Mouse (Mus musculus) spleen, postnatal 14 days (tissue): ENCODE data around the gene Neurl2.
"Not testable (repeated sequence)": the region's sequence is repeated elsewhere in the genome, so short reads cannot be mapped to it uniquely, and the experiment has no call there.

Source experiments
- DNase-seq, 2 experiments: peaks; one replicate each; pipeline ENCODE4 v3.0.0; 2021 to 2022; ENCODE audit warnings: low spot score in 2 of 2

The Neurl2 gene

GRCm38 (mm10) chr2:164857842-164858553 is 24.7 kb upstream of the Neurl2 start:
- no peak for DNase-seq

- DNase-seq, result no peak
Observed at GRCm38 (mm10) chr2:164857101-164857821, 24.0 kb upstream of the Neurl2 start, which contains the start of gene Pltp. TSS of gene Pltp (minus strand) at chr2:164857711.

- no peak for DNase-seq
Observed at GRCm38 (mm10) chr2:164856309-164857100, 23.2 kb upstream of the Neurl2 start.

GRCm38 (mm10) chr2:164855572-164855971 is 22.3 kb upstream of the Neurl2 start:
- DNase-seq, result not testable (repeated sequence)

- DNase-seq, result no peak
Observed at GRCm38 (mm10) chr2:164850061-164850460, 16.8 kb upstream of the Neurl2 start.

DNA sequence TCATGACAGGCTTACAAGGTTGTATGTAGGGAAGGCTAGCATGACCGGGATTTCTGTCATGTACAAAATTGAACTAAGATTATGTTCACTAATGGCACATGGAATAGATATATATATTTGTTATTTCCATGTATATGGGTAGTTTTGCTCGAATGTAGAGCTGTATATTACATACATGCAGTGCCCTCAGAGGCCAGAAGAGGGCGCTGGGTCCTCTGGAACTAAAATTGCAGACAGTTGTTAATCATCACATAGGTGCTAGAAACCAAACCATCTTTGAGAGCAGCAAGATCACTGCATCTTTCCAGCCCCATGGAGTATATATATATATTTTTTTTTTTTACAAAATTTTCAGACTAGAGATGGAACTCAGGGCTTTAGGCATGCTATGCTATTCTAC is 12.5 kb upstream of the Neurl2 start:
- peak in 1 of 2 experiments; percentile 26 for DNase-seq

DNA sequence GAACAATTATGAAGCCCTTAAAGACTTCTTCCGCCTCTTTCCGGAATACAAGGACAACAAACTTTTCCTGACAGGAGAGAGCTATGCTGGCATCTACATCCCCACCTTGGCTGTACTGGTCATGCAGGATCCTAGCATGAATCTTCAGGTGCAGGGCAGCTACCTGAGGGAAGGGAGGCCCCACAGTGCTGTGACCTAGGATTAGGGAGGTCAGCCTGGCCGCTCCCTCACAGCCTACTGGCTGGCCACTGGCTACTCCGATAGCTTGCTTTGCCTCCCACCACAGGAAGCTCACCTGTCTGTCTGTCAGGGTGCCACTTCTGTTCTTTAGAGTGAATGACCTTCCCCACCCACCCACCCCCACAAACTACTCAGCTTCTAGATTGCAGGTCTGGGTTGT is 1.9 kb upstream of the Neurl2 start:
- no peak for DNase-seq

DNA sequence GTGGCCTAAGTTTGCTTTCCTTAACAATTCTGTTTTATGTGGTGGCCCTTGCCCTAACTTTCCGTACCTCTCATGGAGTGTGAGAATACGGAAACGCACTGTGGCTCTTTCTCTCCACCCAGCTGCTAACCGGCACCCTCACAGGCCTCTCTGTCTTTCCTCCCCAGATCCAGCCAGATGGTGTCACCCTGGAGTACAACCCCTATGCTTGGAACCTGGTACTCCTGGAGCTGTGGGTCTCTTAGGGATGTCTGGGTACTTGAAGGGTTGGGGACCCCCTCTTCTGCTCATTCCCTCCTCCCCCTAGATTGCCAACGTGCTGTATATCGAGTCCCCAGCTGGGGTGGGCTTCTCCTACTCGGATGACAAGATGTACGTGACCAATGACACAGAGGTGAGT is 1.3 kb upstream of the Neurl2 start:
- DNase-seq, result no peak

GRCm38 (mm10) chr2:164832748-164833301 is 431 bp downstream of the Neurl2 start, which contains the start of gene Ctsa:
TSS of gene Ctsa (plus strand) at chr2:164832873.
- DNase-seq, result peak; percentile 57 to 71

- no peak for DNase-seq
Observed at GRCm38 (mm10) chr2:164832032-164832747, 1.1 kb downstream of the Neurl2 start.

DNA sequence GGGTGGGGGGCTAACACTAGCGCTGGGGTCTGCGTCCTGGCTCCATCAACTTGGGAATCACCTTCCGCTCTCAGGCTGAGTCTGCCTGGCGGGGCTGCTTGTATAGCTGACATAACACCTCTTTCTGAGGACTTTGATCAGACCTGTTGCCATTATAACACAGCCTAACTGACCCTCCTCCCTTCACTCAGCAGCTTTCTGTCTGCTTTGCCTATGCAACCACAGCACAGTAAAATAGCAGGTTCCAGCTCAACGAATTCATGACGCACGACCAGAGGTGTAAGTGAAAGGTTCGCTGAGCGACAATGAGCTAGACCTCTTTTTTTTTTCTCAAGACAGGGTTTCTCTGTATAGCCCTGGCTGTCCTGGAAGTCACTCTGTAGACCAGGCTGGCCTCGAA is 2.2 kb downstream of the Neurl2 start:
- no peak for DNase-seq

- DNase-seq, result no peak
Observed at GRCm38 (mm10) chr2:164829090-164829489, 4.2 kb downstream of the Neurl2 start.

GRCm38 (mm10) chr2:164828437-164828836 is 4.8 kb downstream of the Neurl2 start, which contains the start of gene Spata25:
TSS of gene Spata25 (minus strand) at chr2:164828537.
- DNase-seq, result no peak

- DNase-seq, result no peak
Observed at GRCm38 (mm10) chr2:164827146-164827850, 6.0 kb downstream of the Neurl2 start.

DNA sequence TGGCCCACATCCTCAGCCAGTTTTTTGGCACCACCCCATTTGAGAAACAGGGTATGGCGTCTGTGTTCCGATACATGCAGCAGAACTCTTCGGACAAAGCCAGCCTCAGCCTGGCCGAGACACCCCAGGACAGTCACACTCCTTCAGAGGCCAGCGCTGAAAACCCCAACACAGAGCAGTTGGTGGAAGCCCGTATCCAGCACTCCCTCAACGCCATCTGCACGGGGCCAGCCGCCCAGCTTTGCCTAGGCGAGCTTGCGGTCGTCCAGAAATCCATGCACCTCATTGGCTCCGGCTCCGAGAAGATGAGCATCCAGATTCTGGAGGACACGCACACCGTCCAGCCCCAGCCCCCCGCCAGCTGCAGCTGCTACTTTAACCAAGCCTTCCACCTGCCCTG is 7.7 kb downstream of the Neurl2 start:
- no peak for DNase-seq

GRCm38 (mm10) chr2:164823969-164824368 is 9.3 kb downstream of the Neurl2 start:
- no peak for DNase-seq

DNA sequence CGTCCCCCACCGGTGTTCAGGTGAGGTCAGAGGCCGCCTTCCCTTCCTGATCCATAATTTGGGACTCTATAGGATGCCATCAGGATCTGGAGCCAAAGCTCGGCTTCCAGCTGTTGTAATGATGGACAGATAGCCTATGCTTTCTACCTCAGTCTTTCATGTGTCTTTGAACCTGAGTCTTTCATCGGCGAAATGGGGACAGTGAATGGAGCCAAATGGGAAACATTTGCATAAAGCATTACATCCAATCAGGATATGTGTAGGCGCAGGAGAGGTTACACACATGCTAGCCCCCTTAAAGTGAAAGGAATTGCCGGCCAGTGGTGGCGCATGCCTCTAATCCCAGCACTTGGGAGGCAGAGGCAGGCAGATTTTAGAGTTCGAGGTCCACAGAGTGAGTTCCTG is 10.1 kb downstream of the Neurl2 start:
- DNase-seq, result no peak

GRCm38 (mm10) chr2:164822636-164823165 is 10.6 kb downstream of the Neurl2 start, which contains the start of gene Zswim1:
TSS of gene Zswim1 (plus strand) at chr2:164822686.
- peak; percentile 100 for DNase-seq

DNA sequence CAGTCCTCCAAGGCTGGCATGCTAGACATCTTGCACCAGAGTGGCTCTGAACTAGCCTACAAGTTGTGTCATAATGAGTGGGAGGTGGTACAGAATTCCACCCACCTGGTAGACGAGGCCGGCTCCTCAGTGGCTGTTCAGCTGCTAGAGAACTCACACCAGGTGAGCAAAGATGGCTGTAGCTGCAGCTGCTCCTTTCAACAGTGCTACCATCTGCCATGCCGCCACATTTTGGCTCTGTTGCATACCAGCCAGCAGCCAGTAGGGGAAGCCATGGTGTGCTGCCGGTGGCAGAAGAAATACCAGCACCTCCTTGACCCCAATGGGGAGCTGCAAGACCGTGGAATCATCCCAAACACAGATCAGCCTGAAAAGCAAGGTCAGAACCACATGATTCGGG is 12.2 kb downstream of the Neurl2 start:
- DNase-seq, result no peak

DNA sequence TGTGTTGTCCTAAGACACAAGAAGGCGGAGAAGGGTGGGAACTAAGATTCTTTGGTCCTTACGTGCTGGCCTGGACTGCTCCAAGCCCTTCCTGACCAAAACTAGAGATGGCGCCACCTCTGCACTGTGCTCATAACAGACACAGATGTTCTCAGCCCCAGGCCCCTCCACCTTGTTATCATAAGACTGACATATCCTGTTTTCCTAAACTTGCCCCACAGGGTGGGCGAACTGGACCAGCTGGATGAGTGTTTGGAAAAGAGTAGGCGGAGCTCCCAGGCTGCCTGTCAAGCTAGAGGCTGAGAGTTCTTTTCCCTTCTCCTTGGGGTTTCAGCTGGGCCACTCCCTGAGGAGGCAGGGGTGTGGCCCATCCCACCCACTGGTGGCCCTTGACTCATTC is 15.6 kb downstream of the Neurl2 start:
- no peak for DNase-seq
